Mouse (Mus musculus) heart, adult 2 months (tissue): ENCODE data around the gene Syn3. TPM values are rescaled to one million over a fixed set of nuclear protein-coding genes. Genes with fewer than 3 reads are reported as not detected.
"Not testable (repeated sequence)": the region's sequence is repeated elsewhere in the genome, so short reads cannot be mapped to it uniquely, and the experiment has no call there.

Experiments
- DNase-seq, 2 experiments: peaks; one replicate each; pipeline ENCODE4 v3.0.0; 2021
- H3K27ac ChIP-seq: fragments of 200-600 bp; 2 replicates; pipeline ENCODE4 v1.8.1; 2022
- H3K27me3 ChIP-seq: fragments of 200-500 bp; 2 replicates; pipeline ENCODE4 v1.6.1; 2012; ENCODE audit warnings: mild to moderate bottlenecking, low read length, inconsistent platforms, mixed read lengths; ENCODE audit not compliant: control insufficient read depth, insufficient read depth
- H3K36me3 ChIP-seq: fragments of 200-500 bp; 2 replicates; pipeline ENCODE4 v1.6.1; 2012; ENCODE audit warnings: low read length, inconsistent platforms; ENCODE audit not compliant: control insufficient read depth, insufficient read depth
- H3K4me1 ChIP-seq: fragments of 200-500 bp; 2 replicates; pipeline ENCODE4 v1.6.1; 2011; ENCODE audit warnings: low read length; ENCODE audit not compliant: control insufficient read depth, insufficient read depth
- H3K4me3 ChIP-seq: fragments of 200-600 bp; 2 replicates; pipeline ENCODE4 v1.8.1; 2022
- H3K79me2 ChIP-seq: fragments of 200-500 bp; replicated peaks from 2 replicates; pipeline ENCODE4 v1.6.1; 2012; ENCODE audit warnings: mild to moderate bottlenecking, inconsistent platforms, low read length, moderate library complexity, mixed read lengths; ENCODE audit not compliant: control insufficient read depth, insufficient read depth
- H3K9ac ChIP-seq: fragments of 200-500 bp; 2 replicates; pipeline ENCODE4 v1.6.1; 2012; ENCODE audit warnings: low read depth, mild to moderate bottlenecking, control low read depth, inconsistent platforms, low read length, mixed read lengths
- CTCF ChIP-seq: fragments of 200-600 bp; IDR thresholded peaks from 2 replicates; pipeline ENCODE4 v1.8.1; 2022; ENCODE audit warnings: antibody characterized with exemption, mild to moderate bottlenecking, moderate library complexity
- EP300 ChIP-seq: fragments of 200-500 bp; IDR thresholded peaks from 2 replicates; pipeline ENCODE4 v1.6.1; 2011; ENCODE audit warnings: low read depth, low read length, control low read depth; ENCODE audit not compliant: insufficient read depth
- POLR2A ChIP-seq: fragments of 200-500 bp; IDR thresholded peaks from 2 replicates; pipeline ENCODE4 v1.6.1; 2011; ENCODE audit warnings: mild to moderate bottlenecking, low read depth, low read length, control low read depth; ENCODE audit not compliant: insufficient read depth
- WGBS: fragments of 180-500 bp; shearing (Covaris S2); methylation state at CpG from one replicate; pipeline ENCODE4 v1.1.7; 2018; 5-methylcytosine and 5-hydroxymethylcytosine counted together
- intact Hi-C: fragments of 180-260 bp; cut with DNase I; formaldehyde crosslinking; loops from one replicate; pipeline ENCODE4 v1.15.1; 2025
- long read RNA-seq: library from polyadenylated mRNA; stranded (forward); transcript quantifications from one replicate; pipeline ENCODE4 v2.0.0, GENCODE M21; 2021
- polyA plus RNA-seq: library from polyadenylated mRNA; depleted of rRNA; stranded (reverse); fragments of >200 nt; gene quantifications from 2 replicates; pipeline ENCODE4 v1.2.3, GENCODE M21; 2012; rRNA removed
- total RNA-seq, 2 experiments: library from RNA; stranded (reverse); gene quantifications; 2 replicates each; pipeline ENCODE4 v1.2.3; 2021

Syn3 gene
- total RNA-seq: under 1 TPM; 0.31 to 0.75 TPM
- polyA plus RNA-seq: 0.29 and 0.41 TPM in 2 replicates
- long read RNA-seq, partial matches to known transcripts: 0 of 7 reads
- long read RNA-seq, other reads (novel, unspliced or antisense): 7 of 7 reads

DNA sequence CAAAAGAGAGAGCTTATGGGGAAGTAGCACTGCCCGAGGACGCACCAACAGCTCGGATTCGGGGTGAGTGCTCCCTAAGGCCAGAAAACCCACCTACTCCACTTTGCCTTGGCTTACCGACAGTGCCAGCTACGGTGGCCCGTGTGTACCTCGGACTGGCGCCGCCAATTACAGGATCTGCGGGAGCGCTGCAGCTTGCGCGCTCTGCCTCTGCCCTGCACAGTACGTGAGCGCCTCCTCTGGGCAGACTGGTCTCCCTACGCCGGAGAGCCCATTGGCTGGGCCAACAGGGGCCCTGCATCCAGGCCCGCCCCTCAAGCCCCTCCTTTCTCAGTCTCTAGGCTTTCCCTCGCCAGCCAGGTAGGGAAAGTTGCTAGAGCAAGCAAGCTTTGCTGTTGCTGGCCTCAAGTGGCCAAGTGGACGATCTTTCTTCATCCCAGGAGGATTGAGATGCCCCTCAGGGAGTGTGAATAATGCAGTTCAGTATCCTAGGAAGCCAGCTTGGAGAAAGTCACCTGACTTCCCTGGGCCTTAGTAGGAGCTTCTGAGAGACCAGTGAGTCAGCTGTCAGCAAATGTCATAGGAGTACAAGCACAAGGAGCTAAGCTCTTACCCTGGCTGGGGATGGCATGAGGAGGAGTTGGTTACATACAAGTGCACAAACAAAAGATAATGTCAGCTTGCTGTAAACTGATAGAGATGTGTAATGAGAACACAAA is at the start of gene Syn3:
TSS of gene Syn3 (minus strand) at position 224 of the 719 bp plus-strand sequence.
- Histone ChIP-seq H3K27ac (peak within 1 kb of the TSS; percentile 26; the same call in 1 of the 2 replicates), H3K36me3 (no peaks in the 10 kb centered on the region), H3K4me3 (peak within 1 kb of the TSS; percentile 57), H3K27me3 (no peaks in the 10 kb centered on the region), H3K4me1 (no peaks in the 10 kb centered on the region), H3K9ac (peak within 1 kb of the TSS; percentile 51), H3K79me2 (no peaks in the 10 kb centered on the region)
- TF ChIP-seq CTCF (peak; percentile 84), POLR2A (peak; percentile 44; the same call in 1 of the 2 replicates), EP300 (no peak)
- DNase-seq: peak; percentile 75 to 80
- intact Hi-C loops: no loop called here
- WGBS: 1% methylated on average over 21 of the region's 21 CpGs

- H3K4me1 ChIP-seq, intact Hi-C loops: not testable (repeated sequence)
- 88% methylated on average over 4 of the region's 5 CpGs for WGBS
Measured at GRCm38 (mm10) chr10:86526357-86526874, 27.7 kb upstream of the Syn3 start.

DNA sequence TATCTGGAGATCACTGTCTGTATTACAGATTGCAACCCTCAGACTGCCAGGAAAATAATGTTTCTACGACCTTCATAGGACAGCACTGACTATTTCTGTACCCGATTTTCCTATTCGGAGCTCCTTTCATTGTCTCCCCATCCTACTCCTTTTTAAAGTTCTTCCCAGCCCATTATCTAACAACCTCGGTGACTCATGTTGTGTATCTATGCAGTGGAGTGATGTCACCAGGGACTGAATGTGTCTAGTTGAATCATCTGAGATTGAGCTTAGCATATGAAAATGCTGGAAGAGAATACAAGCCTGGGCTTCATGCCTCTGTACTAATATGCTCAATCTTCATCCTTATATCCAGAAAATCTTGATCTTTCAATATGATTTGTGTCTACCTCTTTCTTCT is 15.1 kb upstream of the Syn3 start:
- no peaks in the 10 kb centered on the region for H3K36me3 ChIP-seq
- TF ChIP-seq POLR2A: no peak
- no peak for TF ChIP-seq EP300
- TF ChIP-seq CTCF: no peak
- no peak overlapping the region for H3K9ac ChIP-seq
- H3K27ac ChIP-seq: no peak overlapping the region
- no peaks in the 10 kb centered on the region for H3K79me2 ChIP-seq
- intact Hi-C loops: no loop called here
- no peak overlapping the region for H3K4me3 ChIP-seq
- no peak for DNase-seq
- no peaks in the 10 kb centered on the region for H3K4me1 ChIP-seq
- no peaks in the 10 kb centered on the region for H3K27me3 ChIP-seq
- WGBS: 35% methylated on average over 4 of the region's 4 CpGs

More at GRCm38 (mm10) chr10:86526357-86526874, 27.7 kb upstream of the Syn3 start:
- not testable (repeated sequence) for DNase-seq, H3K36me3 ChIP-seq, H3K79me2 ChIP-seq, H3K4me3 ChIP-seq, H3K27me3 ChIP-seq, H3K9ac ChIP-seq, H3K27ac ChIP-seq

DNA sequence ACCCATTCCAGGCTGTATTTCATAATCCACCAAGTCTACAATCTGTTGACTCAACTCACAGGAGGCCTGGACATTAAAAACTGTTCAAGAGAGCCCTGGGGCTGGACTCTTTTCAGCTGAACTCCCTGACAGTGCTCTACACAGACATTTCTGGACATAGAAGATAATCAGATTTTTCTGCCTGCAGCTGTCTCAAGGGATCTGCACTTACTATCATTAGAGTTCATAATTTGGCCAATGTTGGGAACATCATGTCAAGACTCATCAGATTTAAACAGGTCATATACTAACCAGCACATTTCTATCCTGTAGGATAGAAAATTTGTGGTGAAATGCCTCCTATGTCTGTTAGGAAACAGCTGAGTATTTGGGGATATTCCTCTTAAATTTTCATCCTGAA is 12.2 kb upstream of the Syn3 start:
- no peaks in the 10 kb centered on the region for H3K4me1 ChIP-seq
- no peaks in the 10 kb centered on the region for H3K27me3 ChIP-seq
- H3K79me2 ChIP-seq: no peaks in the 10 kb centered on the region
- intact Hi-C loops: no loop called here
- H3K4me3 ChIP-seq: no peak overlapping the region
- DNase-seq: no peak
- H3K36me3 ChIP-seq: no peaks in the 10 kb centered on the region
- TF ChIP-seq EP300 (no peak), CTCF (no peak), POLR2A (no peak)
- no peak overlapping the region for H3K9ac ChIP-seq
- H3K27ac ChIP-seq: no peak overlapping the region

DNA sequence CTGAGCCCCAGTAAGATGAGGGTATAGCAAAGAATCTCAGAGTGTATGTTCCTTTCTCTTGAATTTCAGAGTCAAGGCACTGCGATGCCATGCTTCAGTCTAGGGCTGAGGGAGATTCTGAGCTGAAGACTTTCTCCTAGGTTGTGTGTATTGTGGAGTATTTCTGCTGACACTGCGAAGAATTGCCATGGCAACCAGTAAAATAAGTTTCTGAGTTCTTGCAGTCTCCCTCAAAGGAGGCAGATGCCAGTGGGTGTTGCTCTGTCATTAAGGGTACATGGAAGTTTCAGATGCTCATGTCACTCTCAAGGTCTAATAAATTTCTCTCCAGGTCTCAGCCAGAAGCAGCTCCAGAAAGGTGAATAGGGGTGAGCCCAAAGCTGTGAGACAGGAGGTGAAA is 3.4 kb upstream of the Syn3 start:
- no peak for TF ChIP-seq EP300
- TF ChIP-seq CTCF: no peak
- no peak for TF ChIP-seq POLR2A
- no peak for DNase-seq
- intact Hi-C loops: no loop called here
- Histone ChIP-seq H3K4me3 (no peak overlapping the region), H3K9ac (no peak overlapping the region), H3K36me3 (no peaks in the 10 kb centered on the region), H3K79me2 (no peaks in the 10 kb centered on the region), H3K27ac (no peak overlapping the region), H3K27me3 (no peaks in the 10 kb centered on the region), H3K4me1 (no peaks in the 10 kb centered on the region)
- 79% methylated on average over 2 of the region's 2 CpGs for WGBS

DNA sequence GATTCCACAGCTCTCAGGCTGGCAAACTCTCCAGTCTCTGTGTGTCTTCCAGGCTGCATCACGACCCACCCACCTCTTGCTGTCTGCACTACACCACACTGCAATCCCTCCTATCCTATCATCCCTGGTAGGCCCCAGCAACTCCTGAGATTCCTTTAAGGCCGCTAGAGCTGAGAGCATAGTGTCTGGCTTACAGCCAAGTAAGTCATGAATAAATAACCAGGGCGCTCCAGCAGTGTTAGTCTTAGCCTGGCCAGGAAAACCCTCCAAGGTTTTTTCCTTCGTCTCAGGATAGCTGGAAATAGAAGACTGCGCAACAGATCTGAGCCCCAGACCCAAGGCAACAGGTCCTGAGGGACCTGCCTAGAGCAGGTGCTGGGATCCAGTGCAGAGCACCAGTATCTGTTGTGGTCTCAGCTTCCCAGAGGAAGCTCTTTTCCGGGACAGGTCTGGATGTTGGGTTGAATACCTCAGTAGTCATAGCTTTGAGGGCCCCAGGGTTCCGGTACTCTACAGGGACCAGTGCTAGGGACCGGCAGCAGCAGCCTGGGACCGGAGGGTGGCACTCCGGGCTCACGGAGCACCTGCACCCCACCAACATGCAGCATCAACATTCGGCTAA is 534 bp downstream of the Syn3 start:
- Histone ChIP-seq H3K79me2 (no peaks in the 10 kb centered on the region), H3K4me1 (no peaks in the 10 kb centered on the region), H3K36me3 (no peaks in the 10 kb centered on the region), H3K9ac (peak overlapping the region; percentile 51), H3K4me3 (peak overlapping the region; percentile 57), H3K27me3 (no peaks in the 10 kb centered on the region), H3K27ac (peak overlapping the region; percentile 26; the same call in 1 of the 2 replicates)
- intact Hi-C loops: no loop called here
- TF ChIP-seq EP300 (no peak), CTCF (no peak), POLR2A (no peak)
- DNase-seq: peak in 1 of 2 experiments; percentile 19
- 2% methylated on average over 12 of the region's 12 CpGs for WGBS
